Mouse (Mus musculus): ENCODE data around the gene Gps2. TPM values are rescaled to one million over a fixed set of nuclear protein-coding genes. Genes with fewer than 3 reads are reported as not detected.

The Gps2 gene
- polyA plus RNA-seq, 1 experiment from 2014 or later: 70.3 TPM

DNA sequence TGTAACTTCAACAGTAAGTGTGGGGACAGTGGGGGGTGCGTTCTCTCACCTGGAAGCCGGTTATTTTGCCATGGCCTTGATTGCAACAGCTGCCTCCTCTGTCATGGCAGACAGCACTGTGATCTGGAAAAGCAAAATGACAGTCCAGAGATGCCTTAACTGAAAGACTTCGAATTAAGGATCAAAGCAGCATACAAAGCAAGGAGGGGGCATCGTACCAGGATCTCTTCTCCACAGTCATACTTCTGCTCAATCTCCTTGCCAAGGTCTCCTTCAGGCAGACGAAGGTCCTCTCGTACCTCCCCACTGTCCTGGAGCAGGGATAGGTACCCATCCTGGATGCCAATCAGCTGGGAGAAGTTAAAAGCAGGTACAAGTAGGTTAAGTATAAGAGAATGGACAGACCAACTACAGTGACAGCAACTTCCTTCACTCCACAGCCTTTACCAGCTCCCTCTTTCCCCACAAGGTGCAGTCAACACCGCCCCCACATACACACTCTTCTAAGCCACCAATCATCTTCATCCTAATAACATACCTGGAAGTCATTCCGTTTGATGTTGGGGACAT is 3.8 kb downstream of the Gps2 start:
- Histone ChIP-seq H3K27me3 (ENCODE audit: control insufficient read depth, insufficient read depth, low read depth, low read length) (no peaks in the 10 kb centered on the region), H3K36me3 (ENCODE audit: control insufficient read depth, insufficient read depth, low read length) (peaks cover 24% of the 10 kb centered on the region), H3K4me3 (ENCODE audit: low read depth, low read length) (no peak overlapping the region), H3K4me2 (ENCODE audit: low read length) (no peak overlapping the region), H3K9me3 (replicated peaks; ENCODE audit: control insufficient read depth, low read length, poor library complexity, severe bottlenecking) (no peaks in the 10 kb centered on the region), H3K27ac (ENCODE audit: low read length) (no peak overlapping the region), H3K4me1 (ENCODE audit: control insufficient read depth, insufficient read depth, low read length) (peaks cover 45% of the 10 kb centered on the region), H3K9ac (ENCODE audit: low read depth, low read length) (no peak overlapping the region)
- 88% methylated on average over 8 of the region's 8 CpGs for WGBS
- ATAC-seq: no peak

DNA sequence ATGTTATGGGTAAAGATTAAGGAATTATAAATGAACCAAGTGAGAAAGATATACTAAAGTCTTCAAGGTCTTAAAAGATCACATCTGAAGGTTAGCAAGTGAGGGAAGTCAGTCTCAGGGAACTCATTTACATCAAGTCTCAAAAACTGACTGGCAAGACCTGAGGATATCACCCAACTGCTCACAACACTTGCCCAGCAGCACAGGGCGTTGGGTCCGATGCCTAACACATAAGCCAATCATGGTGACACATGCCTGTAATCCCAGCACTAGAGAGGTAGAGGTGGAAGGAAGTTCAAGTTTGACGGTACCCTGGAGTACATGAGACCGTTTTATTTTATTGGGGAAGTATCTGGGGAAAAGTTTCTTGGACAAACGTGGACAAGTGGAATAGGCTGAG is 4.4 kb downstream of the Gps2 start:
- Histone ChIP-seq H3K9me3 (replicated peaks; ENCODE audit: control insufficient read depth, low read length, poor library complexity, severe bottlenecking) (no peaks in the 10 kb centered on the region), H3K4me1 (ENCODE audit: control insufficient read depth, insufficient read depth, low read length) (peaks cover 49% of the 10 kb centered on the region), H3K27ac (ENCODE audit: low read length) (no peak overlapping the region), H3K4me2 (ENCODE audit: low read length) (no peak overlapping the region), H3K36me3 (ENCODE audit: control insufficient read depth, insufficient read depth, low read length) (peaks cover 19% of the 10 kb centered on the region), H3K27me3 (ENCODE audit: control insufficient read depth, insufficient read depth, low read depth, low read length) (no peaks in the 10 kb centered on the region), H3K9ac (ENCODE audit: low read depth, low read length) (no peak overlapping the region), H3K4me3 (ENCODE audit: low read depth, low read length) (no peak overlapping the region)
- WGBS: 93% methylated on average over 5 of the region's 5 CpGs
- ATAC-seq: no peak

DNA sequence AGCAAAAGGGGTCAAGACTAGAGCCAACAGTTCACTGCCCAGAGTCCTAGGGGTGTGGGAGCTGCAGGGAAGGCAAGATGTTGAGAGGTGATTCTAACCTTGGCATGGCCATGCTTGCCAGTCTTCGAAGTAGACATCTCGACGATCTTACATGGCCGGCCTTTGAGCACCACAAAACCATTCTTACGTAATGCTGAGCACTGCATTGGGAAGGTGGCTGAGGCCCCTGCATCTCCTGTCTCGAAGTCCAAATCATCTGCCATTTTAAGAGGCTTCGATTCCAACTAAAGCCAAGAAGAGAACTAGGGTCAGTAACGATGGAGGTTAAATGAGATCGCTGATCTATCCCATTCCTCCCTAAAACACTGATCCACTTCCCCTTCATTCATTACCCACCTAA is 5.4 kb downstream of the Gps2 start:
- no peak for ATAC-seq
- no peaks in the 10 kb centered on the region for H3K27me3 ChIP-seq (ENCODE audit: control insufficient read depth, insufficient read depth, low read depth, low read length)
- no peak overlapping the region for H3K9ac ChIP-seq (ENCODE audit: low read depth, low read length)
- H3K4me3 ChIP-seq (ENCODE audit: low read depth, low read length): no peak overlapping the region
- H3K9me3 ChIP-seq (replicated peaks; ENCODE audit: control insufficient read depth, low read length, poor library complexity, severe bottlenecking): no peaks in the 10 kb centered on the region
- H3K4me2 ChIP-seq (ENCODE audit: low read length): peak overlapping the region; percentile 98
- H3K4me1 ChIP-seq (ENCODE audit: control insufficient read depth, insufficient read depth, low read length): peaks cover 43% of the 10 kb centered on the region
- no peak overlapping the region for H3K27ac ChIP-seq (ENCODE audit: low read length)
- 88% methylated on average over 9 of the region's 9 CpGs for WGBS
- H3K36me3 ChIP-seq (ENCODE audit: control insufficient read depth, insufficient read depth, low read length): peaks cover 19% of the 10 kb centered on the region

DNA sequence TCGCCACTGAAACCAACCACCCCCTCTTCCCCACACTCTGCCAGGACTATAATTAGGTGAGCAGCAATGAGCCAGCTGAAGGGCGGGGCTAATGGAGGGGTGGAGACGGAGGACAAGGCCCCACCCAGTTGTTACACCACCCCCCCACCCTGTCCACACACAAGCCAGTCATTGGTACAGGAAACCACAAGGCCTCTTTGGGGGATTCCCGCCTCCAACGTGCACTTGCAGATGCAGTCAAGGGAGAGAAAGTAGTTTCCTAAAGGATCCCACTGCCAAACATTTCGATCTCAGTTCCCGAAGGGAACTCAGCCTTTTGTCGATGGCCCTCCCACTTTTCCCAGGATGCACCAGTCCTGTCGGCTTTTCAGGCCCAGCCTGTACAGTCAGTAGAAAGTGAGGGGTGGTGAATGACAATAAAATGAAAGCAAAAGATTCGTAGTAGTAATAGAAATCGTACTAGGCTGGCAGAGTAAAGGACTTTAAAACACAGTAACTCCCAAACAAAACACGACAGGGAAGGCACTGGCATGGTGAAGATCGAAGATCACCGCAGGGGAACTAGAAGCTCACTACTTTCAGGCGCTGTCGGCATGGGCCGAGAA is 6.1 kb downstream of the Gps2 start:
- no peaks in the 10 kb centered on the region for H3K9me3 ChIP-seq (replicated peaks; ENCODE audit: control insufficient read depth, low read length, poor library complexity, severe bottlenecking)
- no peak for ATAC-seq
- peak overlapping the region; percentile 92 for H3K27ac ChIP-seq (ENCODE audit: low read length)
- H3K4me3 ChIP-seq (ENCODE audit: low read depth, low read length): peak overlapping the region; percentile 94
- peak overlapping the region; percentile 94 for H3K9ac ChIP-seq (ENCODE audit: low read depth, low read length)
- H3K4me2 ChIP-seq (ENCODE audit: low read length): peak overlapping the region; percentile 98
- peaks cover 19% of the 10 kb centered on the region for H3K36me3 ChIP-seq (ENCODE audit: control insufficient read depth, insufficient read depth, low read length)
- H3K4me1 ChIP-seq (ENCODE audit: control insufficient read depth, insufficient read depth, low read length): peaks cover 38% of the 10 kb centered on the region
- H3K27me3 ChIP-seq (ENCODE audit: control insufficient read depth, insufficient read depth, low read depth, low read length): no peaks in the 10 kb centered on the region
- 1% methylated on average over 17 of the region's 17 CpGs for WGBS

DNA sequence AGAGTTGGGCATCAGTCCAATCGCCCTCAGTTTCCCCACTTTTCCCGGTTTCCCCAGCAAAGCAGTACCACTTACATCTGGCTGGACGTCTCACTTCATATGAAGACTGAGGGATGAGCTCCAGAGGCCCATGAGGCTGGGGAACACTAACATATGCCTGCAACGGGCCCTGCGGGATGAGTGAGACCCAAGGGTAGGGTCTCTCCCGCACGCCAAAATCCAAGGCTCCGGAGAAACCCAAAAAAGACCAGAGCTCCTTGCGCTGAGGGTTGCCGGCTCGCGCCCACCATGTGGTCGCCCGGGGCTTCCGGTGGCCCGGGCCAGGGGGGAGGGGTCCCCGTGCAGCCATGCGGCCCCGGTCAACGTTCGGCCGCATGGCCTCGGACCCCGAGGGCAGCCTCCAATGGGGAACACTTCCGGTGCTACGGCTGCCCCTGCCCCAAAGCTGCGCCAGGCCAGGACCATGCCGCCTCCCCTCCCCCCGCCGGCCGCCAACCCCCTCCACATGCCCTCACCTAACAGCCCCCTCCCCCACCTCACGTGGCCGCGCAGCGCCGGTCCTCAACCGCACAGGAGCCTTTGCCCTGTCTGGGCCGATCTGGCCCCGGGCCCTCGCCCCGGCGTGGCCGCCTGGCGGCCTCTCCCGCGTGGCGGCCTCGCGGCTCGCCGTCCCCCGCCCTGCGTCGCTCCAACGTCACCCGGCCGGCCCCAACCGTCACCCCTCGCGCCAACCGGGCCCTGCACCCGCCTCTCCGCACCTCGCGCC is 6.8 kb downstream of the Gps2 start:
- no peaks in the 10 kb centered on the region for H3K9me3 ChIP-seq (replicated peaks; ENCODE audit: control insufficient read depth, low read length, poor library complexity, severe bottlenecking)
- H3K36me3 ChIP-seq (ENCODE audit: control insufficient read depth, insufficient read depth, low read length): peaks cover 19% of the 10 kb centered on the region
- peaks cover 32% of the 10 kb centered on the region for H3K4me1 ChIP-seq (ENCODE audit: control insufficient read depth, insufficient read depth, low read length)
- H3K4me3 ChIP-seq (ENCODE audit: low read depth, low read length): peak overlapping the region; percentile 94
- H3K27me3 ChIP-seq (ENCODE audit: control insufficient read depth, insufficient read depth, low read depth, low read length): no peaks in the 10 kb centered on the region
- H3K4me2 ChIP-seq (ENCODE audit: low read length): peak overlapping the region; percentile 98
- peak; percentile 23 for ATAC-seq
- H3K27ac ChIP-seq (ENCODE audit: low read length): peak overlapping the region; percentile 92
- 0% methylated on average over 59 of the region's 65 CpGs for WGBS
- peak overlapping the region; percentile 94 for H3K9ac ChIP-seq (ENCODE audit: low read depth, low read length)

DNA sequence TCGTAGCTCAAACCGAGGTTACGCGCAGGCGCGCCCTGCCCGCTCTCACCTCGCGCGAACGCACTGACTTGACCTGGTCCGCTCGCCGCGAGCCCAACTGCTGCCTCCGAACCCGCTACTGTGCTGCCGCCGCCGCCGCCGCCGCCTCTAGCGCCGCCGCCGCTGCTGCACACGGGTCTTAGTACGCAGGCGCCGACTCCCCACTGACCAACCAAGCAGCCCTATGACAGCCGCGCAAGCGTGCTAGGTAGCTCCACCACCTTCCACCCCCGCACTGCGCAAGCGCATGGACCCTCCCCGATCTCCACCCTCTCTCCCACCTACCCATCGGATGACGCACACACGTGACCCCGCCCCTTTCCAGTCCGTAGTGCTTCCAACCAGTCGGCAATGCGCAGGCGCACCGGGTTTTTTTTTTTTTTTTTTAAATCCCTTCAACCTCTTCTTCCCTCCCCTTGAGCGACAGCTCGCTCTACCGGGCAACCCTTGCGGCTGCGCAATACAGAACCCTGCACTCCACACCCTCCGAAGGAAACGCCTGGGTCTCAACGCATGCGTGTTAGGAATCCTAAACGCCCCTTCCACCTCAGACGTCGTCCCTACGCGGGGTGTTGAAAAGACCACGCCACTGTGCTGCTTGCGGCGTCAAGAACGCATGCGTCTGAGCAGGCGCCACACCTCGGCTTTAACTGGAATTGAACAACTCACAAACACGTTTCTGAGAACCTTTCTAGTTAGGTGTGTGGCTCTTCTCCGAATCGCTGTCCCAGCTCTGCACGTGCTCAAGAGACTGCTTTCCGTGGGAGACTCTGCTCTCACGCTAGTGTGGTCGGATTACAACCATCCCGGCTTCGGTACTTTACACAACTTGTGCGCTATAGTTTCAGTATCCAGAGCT is 7.7 kb downstream of the Gps2 start, which contains the start of gene Eif5a:
Eif5a (minus strand) TSS at position 845 of the 898 bp plus-strand sequence.
- under 1% methylated on average over 78 of the region's 78 CpGs for WGBS
- H3K4me2 ChIP-seq (ENCODE audit: low read length): peak within 1 kb of the TSS; percentile 98
- peak within 1 kb of the TSS; percentile 94 for H3K4me3 ChIP-seq (ENCODE audit: low read depth, low read length)
- peak within 1 kb of the TSS; percentile 94 for H3K9ac ChIP-seq (ENCODE audit: low read depth, low read length)
- no peaks in the 10 kb centered on the region for H3K9me3 ChIP-seq (replicated peaks; ENCODE audit: control insufficient read depth, low read length, poor library complexity, severe bottlenecking)
- ATAC-seq: peak; percentile 98
- H3K27me3 ChIP-seq (ENCODE audit: control insufficient read depth, insufficient read depth, low read depth, low read length): no peaks in the 10 kb centered on the region
- peak within 1 kb of the TSS; percentile 94 for H3K27ac ChIP-seq (ENCODE audit: low read length)
- peaks cover 26% of the 10 kb centered on the region for H3K4me1 ChIP-seq (ENCODE audit: control insufficient read depth, insufficient read depth, low read length)
- H3K36me3 ChIP-seq (ENCODE audit: control insufficient read depth, insufficient read depth, low read length): peaks cover 13% of the 10 kb centered on the region

DNA sequence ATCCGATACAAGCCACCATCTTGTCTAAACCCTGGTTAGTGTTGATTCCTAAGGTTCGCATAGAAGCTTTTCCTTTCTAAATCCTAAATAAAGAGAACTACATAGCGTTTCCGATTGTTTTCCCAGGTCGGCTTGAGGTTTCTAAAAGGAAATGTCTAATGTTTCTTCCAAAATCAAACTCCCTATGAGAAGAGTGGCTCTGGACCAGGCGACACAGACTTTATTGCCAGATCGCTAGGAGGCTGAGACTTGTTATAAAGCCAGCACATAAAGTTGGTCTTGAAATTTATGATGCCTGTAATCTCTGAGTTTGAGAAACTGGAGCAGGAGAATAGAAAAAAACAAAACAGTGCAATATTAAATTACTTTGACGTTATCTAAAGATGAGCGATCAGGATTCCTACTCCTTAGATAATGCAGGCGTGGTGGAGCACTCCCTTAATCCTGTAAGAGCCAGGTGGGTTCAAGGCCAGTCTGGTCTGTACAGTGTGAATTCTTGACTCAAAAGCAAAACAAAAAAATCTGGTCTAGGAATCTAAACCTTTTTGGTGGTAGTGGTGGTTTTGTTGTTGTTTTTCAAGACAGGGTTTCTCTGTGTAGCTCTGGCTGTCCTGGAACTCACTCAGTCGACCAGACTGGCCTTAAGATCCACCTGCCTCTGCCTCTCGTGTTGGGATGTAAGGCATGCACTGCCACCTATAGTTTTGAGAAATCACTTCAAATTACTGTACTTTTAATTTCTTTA is 8.5 kb downstream of the Gps2 start:
- ATAC-seq: no peak
- peak overlapping the region; percentile 56 for H3K4me3 ChIP-seq (ENCODE audit: low read depth, low read length)
- H3K4me2 ChIP-seq (ENCODE audit: low read length): peak overlapping the region; percentile 73
- peaks cover 26% of the 10 kb centered on the region for H3K4me1 ChIP-seq (ENCODE audit: control insufficient read depth, insufficient read depth, low read length)
- 3% methylated on average over 12 of the region's 12 CpGs for WGBS
- H3K27ac ChIP-seq (ENCODE audit: low read length): peak overlapping the region; percentile 94
- H3K27me3 ChIP-seq (ENCODE audit: control insufficient read depth, insufficient read depth, low read depth, low read length): no peaks in the 10 kb centered on the region
- peaks cover 10% of the 10 kb centered on the region for H3K36me3 ChIP-seq (ENCODE audit: control insufficient read depth, insufficient read depth, low read length)
- H3K9ac ChIP-seq (ENCODE audit: low read depth, low read length): peak overlapping the region; percentile 75
- no peaks in the 10 kb centered on the region for H3K9me3 ChIP-seq (replicated peaks; ENCODE audit: control insufficient read depth, low read length, poor library complexity, severe bottlenecking)

DNA sequence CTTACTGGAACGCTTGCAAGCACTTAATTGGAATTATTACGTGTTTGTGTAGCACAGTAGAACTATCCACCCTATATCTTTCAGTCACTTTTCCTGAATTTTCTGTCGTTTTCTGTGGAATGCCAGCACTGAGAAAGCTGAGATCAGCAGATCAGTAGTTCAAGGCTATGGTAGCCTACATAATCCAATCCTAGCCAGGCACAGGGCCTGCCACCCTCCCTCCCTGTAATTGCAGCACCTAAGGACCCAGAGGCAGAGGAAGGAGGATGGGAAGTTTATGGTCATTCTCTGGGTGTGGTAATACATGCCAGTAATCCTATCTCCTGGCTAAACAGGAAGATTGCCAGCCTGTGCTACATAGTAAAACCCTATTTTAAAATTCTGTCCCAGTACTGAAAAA is 9.1 kb downstream of the Gps2 start:
- Histone ChIP-seq H3K36me3 (ENCODE audit: control insufficient read depth, insufficient read depth, low read length) (peaks cover 4% of the 10 kb centered on the region), H3K4me1 (ENCODE audit: control insufficient read depth, insufficient read depth, low read length) (peaks cover 26% of the 10 kb centered on the region), H3K4me3 (ENCODE audit: low read depth, low read length) (no peak overlapping the region), H3K4me2 (ENCODE audit: low read length) (no peak overlapping the region), H3K27ac (ENCODE audit: low read length) (peak overlapping the region; percentile 29; the same call in 1 of the 2 replicates), H3K9me3 (replicated peaks; ENCODE audit: control insufficient read depth, low read length, poor library complexity, severe bottlenecking) (no peaks in the 10 kb centered on the region), H3K27me3 (ENCODE audit: control insufficient read depth, insufficient read depth, low read depth, low read length) (no peaks in the 10 kb centered on the region), H3K9ac (ENCODE audit: low read depth, low read length) (0 out of 2 replicates have a peak overlapping the region, but pooled peaks have one; percentile 46)
- ATAC-seq: no peak
- 70% methylated on average over 3 of the region's 3 CpGs for WGBS

All from midbrain, embryonic 16.5 days (tissue).